Mouse (Mus musculus) spleen, adult 2 months (tissue): ENCODE results near the gene Rhebl1. TPM values are rescaled to one million over a fixed set of nuclear protein-coding genes. Genes with fewer than 3 reads are reported as not detected.
A peak's percentile ranks its signal among the peaks of the same experiment; 100 is the strongest.
"Not testable (repeated sequence)": the region's sequence is repeated elsewhere in the genome, so short reads cannot be mapped to it uniquely, and the experiment has no call there.

ENCODE experiments used
- DNase-seq, 2 experiments: peaks; one replicate each; pipeline versions ENCODE4 v3.0.0 to v3.0.0-alpha.2; 2012 to 2021; ENCODE audit warnings: low spot score in 2 of 2, low read depth in 1 of 2
- H3K27ac ChIP-seq: fragments of 200-500 bp; 2 replicates; pipeline ENCODE4 v1.5.1; 2012; ENCODE audit warnings: low read length, inconsistent platforms; ENCODE audit not compliant: insufficient read depth
- H3K27me3 ChIP-seq: fragments of 200-500 bp; 2 replicates; pipeline ENCODE4 v1.6.1; 2012; ENCODE audit warnings: mild to moderate bottlenecking, moderate library complexity, low read length, inconsistent platforms; ENCODE audit not compliant: control insufficient read depth, insufficient read depth
- H3K36me3 ChIP-seq: fragments of 200-500 bp; 2 replicates; pipeline ENCODE4 v1.6.1; 2012; ENCODE audit warnings: mild to moderate bottlenecking, low read length, inconsistent platforms; ENCODE audit not compliant: control insufficient read depth, insufficient read depth
- H3K4me1 ChIP-seq: fragments of 200-500 bp; 2 replicates; pipeline ENCODE4 v1.6.1; 2011; ENCODE audit warnings: inconsistent platforms; ENCODE audit not compliant: control insufficient read depth, insufficient read depth, insufficient read length
- H3K4me3 ChIP-seq: fragments of 200-500 bp; 2 replicates; pipeline ENCODE4 v1.5.1; 2011; ENCODE audit warnings: mild to moderate bottlenecking, inconsistent platforms; ENCODE audit not compliant: insufficient read depth, insufficient read length; ENCODE audit errors: extremely low read depth
- CTCF ChIP-seq: fragments of 200-500 bp; IDR thresholded peaks from 2 replicates; pipeline ENCODE4 v1.5.1; 2011; ENCODE audit warnings: mild to moderate bottlenecking, inconsistent platforms; ENCODE audit not compliant: insufficient read depth, insufficient read length, insufficient replicate concordance; ENCODE audit errors: extremely low read depth
- POLR2A ChIP-seq: fragments of 200-500 bp; IDR thresholded peaks from 2 replicates; pipeline ENCODE4 v1.6.1; 2011; ENCODE audit warnings: low read depth, low read length, inconsistent platforms
- WGBS: fragments of 180-500 bp; shearing (Covaris S2); methylation state at CpG from one replicate; pipeline ENCODE4 v1.1.7; 2018; 5-methylcytosine and 5-hydroxymethylcytosine counted together
- polyA plus RNA-seq: library from polyadenylated mRNA; depleted of rRNA; stranded (reverse); fragments of >200 nt; gene quantifications from 2 replicates; pipeline ENCODE4 v1.2.3, GENCODE M21; 2012; rRNA removed

Gene Rhebl1
- 5.4 and 6.0 TPM in 2 replicates for polyA plus RNA-seq

DNA sequence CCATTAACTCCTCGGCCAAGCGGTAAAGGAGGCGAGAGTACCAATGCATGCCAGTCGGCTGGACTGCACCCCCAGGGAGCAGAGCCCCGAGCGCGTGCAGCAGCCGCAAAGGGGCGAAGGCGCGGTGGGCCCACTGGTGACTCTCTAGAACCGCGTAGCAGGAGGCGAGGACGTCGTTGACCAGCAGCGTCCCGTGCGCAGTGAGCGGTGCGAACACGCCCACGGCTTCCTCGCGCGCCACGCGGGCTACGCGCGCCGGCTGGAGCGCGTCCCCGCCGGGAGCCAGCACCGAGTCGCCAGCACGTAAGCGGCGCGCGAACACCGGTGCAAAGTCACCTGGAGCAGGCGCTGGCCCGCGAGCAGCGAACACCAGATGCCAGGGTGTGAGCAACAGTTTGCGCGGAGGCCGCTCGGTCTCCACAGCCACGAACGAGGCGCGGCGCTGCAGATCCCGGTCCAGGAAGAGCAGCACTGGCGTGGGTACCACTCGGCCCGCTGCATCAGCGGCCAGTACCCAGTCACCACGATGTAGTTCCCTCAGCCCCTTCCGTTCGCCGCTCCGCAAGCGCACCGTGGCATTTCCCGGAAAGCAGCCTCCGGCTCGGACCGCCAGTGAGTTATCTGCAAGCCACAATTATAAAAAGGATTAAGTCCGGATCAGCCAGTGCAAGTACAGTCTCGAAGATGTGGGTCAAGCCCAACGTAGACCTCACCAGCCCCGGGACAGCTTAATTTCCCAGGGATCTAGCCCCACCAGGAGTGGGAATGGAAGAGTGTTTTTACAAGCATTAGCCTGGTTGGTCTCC, at the start of gene Rhebl1:
Gene Rhebl1, minus strand, starts transcription at position 601 of the 806 bp plus-strand sequence.
- no peak within 1 kb of the TSS for H3K27ac ChIP-seq
- H3K36me3 ChIP-seq: no peaks in the 10 kb centered on the region
- under 1% methylated on average over 77 of the region's 77 CpGs for WGBS
- no peak for DNase-seq
- H3K4me3 ChIP-seq: peak within 1 kb of the TSS; percentile 60
- peaks cover 13% of the 10 kb centered on the region for H3K4me1 ChIP-seq
- TF ChIP-seq CTCF: no peak
- peaks cover 26% of the 10 kb centered on the region for H3K27me3 ChIP-seq

DNA sequence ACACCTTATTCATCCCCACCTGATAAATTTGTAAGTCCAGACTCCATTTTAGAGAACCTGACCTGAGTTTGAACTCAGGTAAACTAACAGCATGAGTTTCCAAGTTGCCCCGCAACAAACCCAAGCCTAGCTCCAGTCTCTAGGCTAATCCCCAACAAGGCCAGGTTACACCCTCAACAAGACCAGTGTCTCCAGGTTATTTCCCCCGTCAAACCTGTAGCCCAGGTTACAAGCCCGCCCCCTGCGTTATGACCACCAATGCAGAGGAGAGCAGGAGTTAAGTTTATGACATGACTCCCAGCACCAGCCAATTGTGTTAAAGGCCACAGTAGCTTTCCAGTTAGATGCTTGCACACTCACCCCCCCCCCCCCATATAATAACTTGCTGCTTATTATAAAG, 48.8 kb upstream of the Rhebl1 start:
- no peak for DNase-seq
- Histone ChIP-seq H3K4me3 (no peak overlapping the region), H3K36me3 (no peaks in the 10 kb centered on the region), H3K27ac (no peak overlapping the region), H3K27me3 (no peaks in the 10 kb centered on the region), H3K4me1 (no peaks in the 10 kb centered on the region)
- no peak for TF ChIP-seq POLR2A
- no peak for TF ChIP-seq CTCF
- WGBS: 92% methylated on average over 4 of the region's 4 CpGs

DNA sequence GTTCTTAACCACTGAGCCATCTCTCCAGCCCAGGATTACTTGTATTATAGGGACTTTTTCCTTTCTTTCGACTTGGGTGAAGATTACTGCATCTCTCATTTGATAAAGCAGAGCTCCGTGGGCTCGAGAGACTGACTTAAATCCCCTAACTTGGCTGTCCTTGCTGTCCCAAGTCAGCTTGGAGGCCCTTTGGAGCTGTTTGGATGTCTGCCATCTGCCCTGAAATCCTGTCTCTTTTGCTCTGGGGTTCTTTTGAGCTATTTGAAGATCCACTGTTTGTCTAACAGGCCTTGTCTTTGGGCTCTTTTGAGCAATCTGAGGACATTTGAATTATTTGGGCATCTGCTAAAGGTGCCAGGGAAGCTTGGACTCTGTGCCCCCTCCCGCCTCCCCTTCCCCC, 47.7 kb upstream of the Rhebl1 start:
- H3K4me3 ChIP-seq: no peak overlapping the region
- H3K27ac ChIP-seq: no peak overlapping the region
- TF ChIP-seq POLR2A: no peak
- TF ChIP-seq CTCF: no peak
- DNase-seq: no peak
- no peaks in the 10 kb centered on the region for H3K27me3 ChIP-seq
- H3K4me1 ChIP-seq: peaks cover 4% of the 10 kb centered on the region; the same call in 1 of the 2 replicates
- WGBS: 88% methylated on average over 4 of the region's 4 CpGs
- no peaks in the 10 kb centered on the region for H3K36me3 ChIP-seq

DNA sequence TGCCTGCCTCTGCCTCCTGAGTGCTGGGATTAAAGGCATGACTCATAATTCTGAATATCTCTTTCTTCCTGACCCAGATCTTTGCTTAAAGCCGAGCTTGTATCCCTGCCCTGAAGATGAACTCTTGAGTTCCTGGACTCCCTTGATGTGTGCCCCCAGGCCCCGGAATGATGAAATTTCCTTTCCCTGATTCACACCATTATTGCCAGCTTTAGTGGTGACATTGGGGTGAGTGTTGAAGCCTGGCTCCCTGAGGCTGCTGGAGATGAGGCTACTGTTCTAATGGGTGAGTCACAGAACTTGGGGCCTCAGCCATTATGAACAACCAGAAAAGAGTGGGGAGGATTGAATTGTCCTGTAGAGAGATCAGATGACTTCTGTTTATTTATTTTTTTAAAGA, 47.2 kb upstream of the Rhebl1 start:
- Histone ChIP-seq H3K4me1 (peaks cover 7% of the 10 kb centered on the region; the same call in 1 of the 2 replicates), H3K4me3 (no peak overlapping the region), H3K27me3 (no peaks in the 10 kb centered on the region), H3K27ac (no peak overlapping the region), H3K36me3 (no peaks in the 10 kb centered on the region)
- WGBS: 85% methylated on average over 2 of the region's 2 CpGs
- DNase-seq: no peak
- TF ChIP-seq CTCF (no peak), POLR2A (no peak)

DNA sequence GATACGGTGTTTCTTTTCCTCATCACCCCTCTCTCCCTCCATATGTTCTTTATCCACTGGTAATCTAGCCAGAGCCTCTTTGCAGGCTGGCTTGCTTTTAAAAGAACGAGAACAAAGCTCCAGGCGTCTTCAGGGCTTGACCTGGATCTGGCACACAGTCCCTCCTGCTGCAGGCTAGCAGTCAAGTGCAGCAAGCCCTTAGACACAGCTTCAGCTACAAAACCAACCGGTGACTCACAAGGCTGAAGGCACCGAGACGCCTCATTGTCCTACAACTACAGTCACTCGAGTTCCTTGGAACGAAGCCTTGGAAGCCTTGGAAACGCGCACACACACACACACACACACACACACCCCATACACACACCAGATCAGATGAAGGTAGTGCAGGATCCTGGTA, 46.5 kb upstream of the Rhebl1 start:
- TF ChIP-seq POLR2A (no peak), CTCF (no peak)
- H3K4me1 ChIP-seq: peaks cover 7% of the 10 kb centered on the region; the same call in 1 of the 2 replicates
- no peaks in the 10 kb centered on the region for H3K36me3 ChIP-seq
- H3K27ac ChIP-seq: no peak overlapping the region
- H3K4me3 ChIP-seq: no peak overlapping the region
- H3K27me3 ChIP-seq: no peaks in the 10 kb centered on the region
- WGBS: 85% methylated on average over 10 of the region's 10 CpGs
- no peak for DNase-seq

DNA sequence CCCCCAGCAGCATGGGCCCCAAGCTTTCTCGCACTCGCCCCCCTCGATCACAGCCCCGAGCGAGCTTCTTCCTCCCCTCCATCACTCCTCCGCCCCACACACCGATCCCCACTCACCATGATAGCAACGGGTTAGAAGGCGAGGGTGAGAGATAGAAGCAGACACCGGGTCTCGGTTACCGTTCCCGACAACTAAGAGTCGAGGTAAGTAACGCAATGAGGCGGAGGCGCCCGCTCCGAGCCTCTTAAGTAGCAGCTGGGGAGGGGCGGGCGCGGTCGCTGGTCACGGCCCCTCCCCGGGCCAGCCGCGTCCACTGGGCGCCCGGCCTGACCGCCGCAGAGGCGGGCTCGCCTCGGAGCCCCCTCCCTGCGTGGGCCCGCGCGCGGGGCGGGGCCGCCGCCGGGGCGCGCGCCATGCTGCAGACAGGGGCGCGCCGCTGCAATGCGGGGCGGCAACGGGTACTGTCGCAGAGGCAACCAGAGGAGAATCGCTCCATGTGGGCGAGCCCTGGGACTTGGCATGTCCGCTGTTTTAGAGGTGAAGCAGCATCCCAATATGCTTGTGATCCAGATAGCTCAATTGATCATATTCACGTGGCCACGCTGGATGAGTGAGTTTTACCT, 40.0 kb upstream of the Rhebl1 start, which contains the start of gene Tuba1b:
Gene Tuba1b, minus strand, starts transcription at position 349 of the 623 bp plus-strand sequence.
- H3K4me1 ChIP-seq: peaks cover 16% of the 10 kb centered on the region; the same call in 1 of the 2 replicates
- H3K36me3 ChIP-seq: peaks cover 5% of the 10 kb centered on the region
- DNase-seq: peak; percentile 73 to 86
- no peaks in the 10 kb centered on the region for H3K27me3 ChIP-seq
- peak within 1 kb of the TSS; percentile 96 for H3K27ac ChIP-seq
- peak within 1 kb of the TSS; percentile 82 for H3K4me3 ChIP-seq
- TF ChIP-seq POLR2A: peak; percentile 64
- no peak for TF ChIP-seq CTCF
- WGBS: under 1% methylated on average over 57 of the region's 58 CpGs

DNA sequence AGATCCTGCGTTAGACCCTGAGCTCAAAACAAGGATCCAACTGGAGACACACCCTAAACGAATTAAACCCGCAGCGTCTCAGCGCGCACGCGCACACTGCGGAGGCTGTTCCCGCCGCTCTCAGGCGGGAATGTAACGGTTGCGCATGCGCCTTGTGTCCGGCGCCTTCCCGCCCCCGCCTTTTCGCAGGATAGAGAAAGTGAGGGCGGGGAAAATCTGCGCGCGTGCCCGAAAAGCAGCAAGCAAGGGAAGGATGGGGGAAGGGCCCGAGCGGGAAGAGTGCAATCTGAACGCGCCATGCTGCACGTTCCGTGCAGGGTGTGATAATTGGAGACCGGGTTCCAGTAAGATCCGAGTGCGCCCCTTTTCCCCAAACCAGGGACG, 39.5 kb upstream of the Rhebl1 start:
- Histone ChIP-seq H3K4me1 (peaks cover 16% of the 10 kb centered on the region; the same call in 1 of the 2 replicates), H3K4me3 (peak overlapping the region; percentile 82), H3K27me3 (no peaks in the 10 kb centered on the region), H3K36me3 (peaks cover 5% of the 10 kb centered on the region), H3K27ac (peak overlapping the region; percentile 96)
- under 1% methylated on average over 35 of the region's 35 CpGs for WGBS
- no peak for TF ChIP-seq CTCF
- no peak for TF ChIP-seq POLR2A
- DNase-seq: peak; percentile 69 to 92

DNA sequence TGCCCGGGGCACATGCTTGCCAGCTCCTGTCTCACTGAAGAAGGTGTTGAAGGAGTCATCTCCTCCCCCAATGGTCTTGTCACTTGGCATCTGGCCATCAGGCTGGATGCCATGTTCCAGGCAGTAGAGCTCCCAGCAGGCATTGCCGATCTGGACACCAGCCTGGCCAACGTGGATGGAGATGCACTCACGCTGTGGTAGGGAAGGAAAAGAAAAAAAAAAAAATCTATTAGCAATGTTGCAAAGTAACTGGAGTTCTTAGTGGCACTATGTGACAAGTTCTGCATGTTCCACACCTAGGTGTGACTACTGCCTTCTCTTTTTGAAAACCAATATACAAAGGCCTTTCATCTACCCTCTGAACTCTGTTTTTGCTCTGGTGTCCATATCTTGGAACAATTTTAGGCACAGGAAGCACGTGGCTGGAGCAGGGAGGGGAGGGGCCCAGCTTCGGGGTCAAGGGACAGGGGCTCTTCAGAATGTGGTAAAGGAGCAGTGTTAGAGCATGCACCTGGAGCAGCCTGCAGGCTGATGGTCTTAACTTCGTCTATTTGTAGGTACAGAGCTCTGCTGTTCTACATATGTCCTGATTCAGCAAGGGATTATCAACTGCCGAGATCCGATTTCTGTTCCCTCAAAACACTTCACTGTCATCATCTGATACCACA, 38.8 kb upstream of the Rhebl1 start:
- 9% methylated on average over 8 of the region's 9 CpGs for WGBS
- H3K4me1 ChIP-seq: peaks cover 16% of the 10 kb centered on the region; the same call in 1 of the 2 replicates
- H3K27ac ChIP-seq: peak overlapping the region; percentile 48
- not testable (repeated sequence) for H3K36me3 ChIP-seq, DNase-seq, H3K27me3 ChIP-seq
- H3K4me3 ChIP-seq: peak overlapping the region; percentile 82
